Mouse (Mus musculus): ENCODE measurements around the gene Sytl2. TPM values are rescaled to one million over a fixed set of nuclear protein-coding genes. Genes with fewer than 3 reads are reported as not detected.

Gene Sytl2
- total and polyA plus RNA-seq, 3 experiments: not detected

GRCm38 (mm10) chr7:90442518-90443080 is 140.5 kb downstream of the Sytl2 start, which contains the start of gene Crebzf (continued):
- TF ChIP-seq MAZ (IDR thresholded peaks at IDR 0.05; ENCODE audit: low read depth, low read length): 0 out of 2 replicates have a peak, but pooled peaks have one; percentile 56

GRCm38 (mm10) chr7:90443101-90444091 is 141.3 kb downstream of the Sytl2 start:
- TF ChIP-seq UBTF (IDR thresholded peaks at IDR 0.05; ENCODE audit: borderline replicate concordance, insufficient read depth, low read depth, low read length) (peak; percentile 43; the same call in 1 of the 2 replicates), SIN3A (IDR thresholded peaks at IDR 0.05; ENCODE audit: low read length) (no peak), POLR2AphosphoS2 (IDR thresholded peaks at IDR 0.05; ENCODE audit: low read length) (no peak), TCF12 (IDR thresholded peaks at IDR 0.05; ENCODE audit: low read depth, low read length) (no peak), ZMIZ1 (IDR thresholded peaks at IDR 0.05; ENCODE audit: low read depth, low read length) (0 out of 2 replicates have a peak, but pooled peaks have one; percentile 24), MXI1 (IDR thresholded peaks at IDR 0.05; ENCODE audit: low read depth, low read length) (peak; percentile 62), MAX (IDR thresholded peaks at IDR 0.05; ENCODE audit: low read length) (no peak; the same call in none of the 2 replicates), MEF2A (IDR thresholded peaks at IDR 0.05; ENCODE audit: extremely low read depth, insufficient replicate concordance, low read depth, low read length, poor library complexity, severe bottlenecking) (no peak), ZC3H11A (IDR thresholded peaks at IDR 0.05; ENCODE audit: low read depth, low read length) (no peak), MYB (IDR thresholded peaks at IDR 0.05; ENCODE audit: low read depth, low read length) (no peak), JUND (IDR thresholded peaks at IDR 0.05; ENCODE audit: low read depth, low read length) (no peak), NELFE (IDR thresholded peaks at IDR 0.05; ENCODE audit: low read depth, low read length) (no peak), CTCF (IDR thresholded peaks at IDR 0.05 in 2 of 3, conservative IDR thresholded peaks at IDR 0.05 in 1 of 3; ENCODE audit: control insufficient read depth in 1 of 3, insufficient read depth in 1 of 3, low read depth in 2 of 3, low read length in 3 of 3, poor library complexity in 1 of 3, severe bottlenecking in 1 of 3) (peak in 1 of 3 experiments; percentile 30; a peak in 1 of 6 replicates), POLR2A (IDR thresholded peaks at IDR 0.05; ENCODE audit: control insufficient read depth in 1 of 2, insufficient read depth in 1 of 2, low read depth in 1 of 2, low read length in 2 of 2, poor library complexity in 1 of 2) (peak in 1 of 2 experiments; percentile 64; a peak in 1 of 4 replicates), SMC3 (IDR thresholded peaks at IDR 0.05; ENCODE audit: low read depth, low read length) (no peak)
- Histone ChIP-seq H3K4me3 (ENCODE audit: control insufficient read depth in 1 of 2, insufficient read depth in 1 of 2, low read depth in 2 of 2, low read length in 2 of 2) (peak overlapping the region; percentile 95 to 100), H3K79me2 (ENCODE audit: control insufficient read depth, insufficient read depth, low read length, poor library complexity) (peaks cover 34% of the 10 kb centered on the region), H3K27me3 (ENCODE audit: control insufficient read depth in 1 of 2, insufficient read depth in 2 of 2, low read length in 2 of 2) (no peaks in the 10 kb centered on the region), H3K4me1 (ENCODE audit: control insufficient read depth in 1 of 2, insufficient read depth in 2 of 2, low read length in 2 of 2) (peaks cover 4 to 5% of the 10 kb centered on the region in 2 experiments; a peak in 3 of 4 replicates), H3K9me3 (replicated peaks; ENCODE audit: insufficient read depth, low read length) (no peaks in the 10 kb centered on the region), H3K9ac (ENCODE audit: control insufficient read depth, low read depth, low read length, poor library complexity, severe bottlenecking) (peak overlapping the region; percentile 99), H3K36me3 (ENCODE audit: control insufficient read depth in 1 of 2, insufficient read depth in 2 of 2, low read length in 2 of 2) (peaks cover 19 to 22% of the 10 kb centered on the region in 2 experiments), H3K27ac (ENCODE audit: control insufficient read depth, low read depth, low read length) (peak overlapping the region; percentile 59)
- DNase-seq (ENCODE audit: low read depth, low spot score): peak; percentile 60
